Mouse (Mus musculus) central nervous system, embryonic 14 days (tissue): ENCODE results near the gene Bnipl. TPM values are rescaled to one million over a fixed set of nuclear protein-coding genes. Genes with fewer than 3 reads are reported as not detected.

Experiments
- polyA plus RNA-seq: library from polyadenylated mRNA; depleted of rRNA; stranded (reverse); fragments of >200 nt; gene quantifications from 2 replicates; pipeline ENCODE4 v1.2.3, GENCODE M21; 2012; rRNA removed

The Bnipl gene
- 0.38 and 1.1 TPM in 2 replicates for polyA plus RNA-seq

GRCm38 (mm10) chr3:95250783-95251424, at the start of gene Bnipl:
Bnipl (minus strand) TSS chr3:95251193.

GRCm38 (mm10) chr3:95281216-95282126, 30.5 kb upstream of the Bnipl start, which contains the start of the genes Mindy1 and Prune1:
Mindy1 (plus strand) TSS chr3:95281345.
Prune1 (minus strand) TSS chr3:95282076.

GRCm38 (mm10) chr3:95241498-95241897, 9.5 kb downstream of the Bnipl start, which contains the start of gene Gm128:
Gm128 (minus strand) TSS chr3:95241598.

GRCm38 (mm10) chr3:95231298-95232221, 19.4 kb downstream of the Bnipl start, which contains the start of gene Mllt11:
Mllt11 (minus strand) TSS chr3:95232171.

GRCm38 (mm10) chr3:95228148-95228893, 22.7 kb downstream of the Bnipl start, which contains the start of gene Cdc42se1:
Cdc42se1 (plus strand) TSS chr3:95228732.

GRCm38 (mm10) chr3:95217255-95218134, 33.5 kb downstream of the Bnipl start, which contains the start of gene Gabpb2:
Gabpb2 (minus strand) TSS chr3:95217916.

Other genes with a start within 250 kb of the Bnipl start
- 24.9 and 26.9 TPM in 2 replicates for gene Zfp687, start 235.7 kb downstream of the Bnipl start, polyA plus RNA-seq
- gene Psmd4, start 208.6 kb downstream of the Bnipl start, polyA plus RNA-seq = 274 and 277 TPM in 2 replicates
- 29.6 and 30.0 TPM in 2 replicates for gene Pip5k1a, start 144.3 kb downstream of the Bnipl start, polyA plus RNA-seq
- 167 and 188 TPM in 2 replicates for gene Vps72, start 140.2 kb downstream of the Bnipl start, polyA plus RNA-seq
- gene Tmod4, start 126.7 kb downstream of the Bnipl start, polyA plus RNA-seq = 2.2 and 2.9 TPM in 2 replicates
- 135 and 140 TPM in 2 replicates for gene Scnm1, start 117.2 kb downstream of the Bnipl start, polyA plus RNA-seq
- gene Lysmd1, start 117.1 kb downstream of the Bnipl start, polyA plus RNA-seq = 22.2 and 22.8 TPM in 2 replicates
- 2.6 and 3.1 TPM in 2 replicates for gene Tnfaip8l2, start 108.8 kb downstream of the Bnipl start, polyA plus RNA-seq
- gene Sema6c, start 90.7 kb downstream of the Bnipl start, polyA plus RNA-seq = 121 and 123 TPM in 2 replicates
- 17.4 and 18.0 TPM in 2 replicates for gene Gabpb2, start 33.3 kb downstream of the Bnipl start, polyA plus RNA-seq
- 65.4 and 73.6 TPM in 2 replicates for gene Cdc42se1, start 22.5 kb downstream of the Bnipl start, polyA plus RNA-seq
- gene Mllt11, start 19.0 kb downstream of the Bnipl start, polyA plus RNA-seq = 568 and 623 TPM in 2 replicates
- 0.20 and 0.24 TPM in 2 replicates for gene Gm128, start 9.6 kb downstream of the Bnipl start, polyA plus RNA-seq
- gene Mindy1, start 30.2 kb upstream of the Bnipl start, polyA plus RNA-seq = 41.0 and 44.1 TPM in 2 replicates
- gene Prune1, start 30.9 kb upstream of the Bnipl start, polyA plus RNA-seq = 54.9 and 56.2 TPM in 2 replicates
- 1.3 and 1.7 TPM in 2 replicates for gene Anxa9, start 56.0 kb upstream of the Bnipl start, polyA plus RNA-seq
- gene Cers2, start 63.6 kb upstream of the Bnipl start, polyA plus RNA-seq = 98.7 and 117 TPM in 2 replicates
- gene Setdb1, start 106.0 kb upstream of the Bnipl start, polyA plus RNA-seq = 57.1 and 59.2 TPM in 2 replicates
- gene 4930558C23Rik, start 151.6 kb upstream of the Bnipl start, polyA plus RNA-seq = not detected in 2 replicates
- 31.4 and 34.2 TPM in 2 replicates for gene Arnt, start 183.2 kb upstream of the Bnipl start, polyA plus RNA-seq
- 13.9 and 26.2 TPM in 2 replicates for gene Ctsk, start 248.1 kb upstream of the Bnipl start, polyA plus RNA-seq